Mouse (Mus musculus): ENCODE data around the gene Aff3. TPM values are rescaled to one million over a fixed set of nuclear protein-coding genes. Genes with fewer than 3 reads are reported as not detected.

Aff3 gene
- polyA plus RNA-seq, 1 experiment from 2014 or later: 15.4 TPM

GRCm38 (mm10) chr1:38627683-38628361, 36.9 kb downstream of the Aff3 start:
- H3K27me3 ChIP-seq: peaks cover 12% of the 10 kb centered on the region; the same call in 1 of the 2 replicates
- H3K9me3 ChIP-seq (replicated peaks): no peaks in the 10 kb centered on the region
- WGBS: 2% methylated on average over 40 of the region's 42 CpGs
- H3K4me1 ChIP-seq: peaks cover 31% of the 10 kb centered on the region
- peak overlapping the region; percentile 98 for H3K27ac ChIP-seq (replicated peaks)
- peak overlapping the region; percentile 90 for H3K4me2 ChIP-seq (replicated peaks)
- peak overlapping the region; percentile 80 for H3K4me3 ChIP-seq (replicated peaks)
- peak; percentile 68 for ATAC-seq (ENCODE audit: insufficient number of reproducible peaks, low FRiP score, low TSS enrichment, low read depth)
- H3K36me3 ChIP-seq: no peaks in the 10 kb centered on the region
- H3K9ac ChIP-seq: peak overlapping the region; percentile 85

GRCm38 (mm10) chr1:38626739-38627661, 37.8 kb downstream of the Aff3 start:
- WGBS: 1% methylated on average over 123 of the region's 133 CpGs

GRCm38 (mm10) chr1:38626388-38626738, 38.4 kb downstream of the Aff3 start:
- peak overlapping the region; percentile 80 for H3K4me3 ChIP-seq (replicated peaks)
- WGBS: 0% methylated on average over 10 of the region's 10 CpGs
- H3K36me3 ChIP-seq: no peaks in the 10 kb centered on the region
- H3K4me2 ChIP-seq (replicated peaks): peak overlapping the region; percentile 90
- peaks cover 12% of the 10 kb centered on the region; the same call in 1 of the 2 replicates for H3K27me3 ChIP-seq
- ATAC-seq (ENCODE audit: insufficient number of reproducible peaks, low FRiP score, low TSS enrichment, low read depth): no peak
- no peaks in the 10 kb centered on the region for H3K9me3 ChIP-seq (replicated peaks)
- peaks cover 31% of the 10 kb centered on the region for H3K4me1 ChIP-seq
- peak overlapping the region; percentile 68 for H3K9ac ChIP-seq
- peak overlapping the region; percentile 98; the same call in 1 of the 2 replicates for H3K27ac ChIP-seq (replicated peaks)

More at GRCm38 (mm10) chr1:38626739-38627661, 37.8 kb downstream of the Aff3 start:
- peak overlapping the region; percentile 90 for H3K4me2 ChIP-seq (replicated peaks)
- H3K9ac ChIP-seq: peak overlapping the region; percentile 85
- peak overlapping the region; percentile 80 for H3K4me3 ChIP-seq (replicated peaks)
- H3K9me3 ChIP-seq (replicated peaks): no peaks in the 10 kb centered on the region
- peak overlapping the region; percentile 98 for H3K27ac ChIP-seq (replicated peaks)
- peaks cover 12% of the 10 kb centered on the region; the same call in 1 of the 2 replicates for H3K27me3 ChIP-seq
- peak; percentile 87 for ATAC-seq (ENCODE audit: insufficient number of reproducible peaks, low FRiP score, low TSS enrichment, low read depth)
- H3K4me1 ChIP-seq: peaks cover 31% of the 10 kb centered on the region
- no peaks in the 10 kb centered on the region for H3K36me3 ChIP-seq

GRCm38 (mm10) chr1:38621840-38622239, 42.9 kb downstream of the Aff3 start:
- H3K4me1 ChIP-seq: peaks cover 20% of the 10 kb centered on the region
- H3K27me3 ChIP-seq: 0 out of 2 replicates have a peak, but pooled peaks cover 4% of the 10 kb centered on the region
- WGBS: 53% methylated on average over 4 of the region's 4 CpGs
- H3K36me3 ChIP-seq: no peaks in the 10 kb centered on the region
- H3K9me3 ChIP-seq (replicated peaks): no peaks in the 10 kb centered on the region
- ATAC-seq (ENCODE audit: insufficient number of reproducible peaks, low FRiP score, low TSS enrichment, low read depth): no peak
- H3K27ac ChIP-seq (replicated peaks): no peak overlapping the region
- H3K4me2 ChIP-seq (replicated peaks): no peak overlapping the region
- H3K9ac ChIP-seq: no peak overlapping the region
- no peak overlapping the region for H3K4me3 ChIP-seq (replicated peaks)

GRCm38 (mm10) chr1:38620401-38620800, 44.4 kb downstream of the Aff3 start:
- WGBS: 86% methylated on average over 6 of the region's 6 CpGs
- H3K27me3 ChIP-seq: 0 out of 2 replicates have a peak, but pooled peaks cover 4% of the 10 kb centered on the region
- H3K27ac ChIP-seq (replicated peaks): no peak overlapping the region

DNA sequence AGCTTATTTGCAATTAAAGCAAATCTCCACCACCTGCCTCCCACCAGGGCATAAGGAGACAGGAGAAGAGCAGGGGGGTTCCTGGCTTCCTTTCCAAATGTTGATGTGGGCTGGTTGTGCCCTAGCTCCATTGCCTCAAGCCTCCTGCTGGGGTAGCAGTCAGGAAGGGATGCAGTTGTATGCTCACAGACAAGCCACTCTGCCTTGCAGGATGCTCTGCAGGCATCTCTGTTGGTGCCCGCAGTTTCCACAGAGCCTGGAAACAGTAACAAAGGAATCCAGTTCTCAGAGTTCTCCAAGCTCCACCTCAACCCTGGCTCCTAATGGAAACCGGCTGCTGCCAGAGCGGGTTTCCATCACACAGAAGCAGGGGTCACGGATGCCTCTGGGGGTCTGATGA, 58.0 kb downstream of the Aff3 start:
- no peak overlapping the region for H3K4me3 ChIP-seq (replicated peaks)
- H3K4me1 ChIP-seq: peaks cover 28% of the 10 kb centered on the region
- H3K27me3 ChIP-seq: no peaks in the 10 kb centered on the region
- no peak overlapping the region for H3K9ac ChIP-seq
- WGBS: 21% methylated on average over 4 of the region's 4 CpGs
- ATAC-seq (ENCODE audit: insufficient number of reproducible peaks, low FRiP score, low TSS enrichment, low read depth): no peak; the same call in 1 of the 2 replicates
- no peaks in the 10 kb centered on the region for H3K36me3 ChIP-seq
- no peaks in the 10 kb centered on the region for H3K9me3 ChIP-seq (replicated peaks)
- H3K4me2 ChIP-seq (replicated peaks): no peak overlapping the region
- H3K27ac ChIP-seq (replicated peaks): peak overlapping the region; percentile 71

More at GRCm38 (mm10) chr1:38620401-38620800, 44.4 kb downstream of the Aff3 start:
- no peak for ATAC-seq (ENCODE audit: insufficient number of reproducible peaks, low FRiP score, low TSS enrichment, low read depth)
- Histone ChIP-seq H3K4me1 (peaks cover 11% of the 10 kb centered on the region), H3K36me3 (no peaks in the 10 kb centered on the region), H3K4me2 (replicated peaks) (no peak overlapping the region), H3K9me3 (replicated peaks) (no peaks in the 10 kb centered on the region), H3K4me3 (replicated peaks) (no peak overlapping the region), H3K9ac (no peak overlapping the region)

DNA sequence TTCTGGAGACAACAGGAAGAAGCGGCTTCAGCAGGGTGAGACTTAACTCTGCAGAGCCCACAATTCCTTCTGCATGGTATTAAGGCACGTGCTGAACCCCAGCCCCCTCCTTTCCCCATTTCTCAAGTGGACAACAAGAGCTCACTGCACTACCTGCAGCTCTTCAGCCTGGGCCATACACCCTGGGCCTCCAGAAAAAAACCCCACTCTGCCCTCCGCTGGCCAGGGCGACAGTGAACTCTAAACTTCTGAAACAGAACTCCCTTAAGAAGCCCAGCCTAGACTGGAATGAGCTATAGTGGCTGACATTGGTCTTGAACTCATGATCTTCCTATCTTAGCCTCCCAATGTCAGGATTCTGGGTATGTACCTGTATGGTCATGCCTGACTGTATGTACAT, 59.3 kb downstream of the Aff3 start:
- ATAC-seq (ENCODE audit: insufficient number of reproducible peaks, low FRiP score, low TSS enrichment, low read depth): no peak
- no peak overlapping the region for H3K27ac ChIP-seq (replicated peaks)
- no peak overlapping the region for H3K4me2 ChIP-seq (replicated peaks)
- no peak overlapping the region for H3K4me3 ChIP-seq (replicated peaks)
- no peak overlapping the region for H3K9ac ChIP-seq
- peaks cover 41% of the 10 kb centered on the region for H3K4me1 ChIP-seq
- WGBS: 78% methylated on average over 4 of the region's 4 CpGs
- H3K36me3 ChIP-seq: no peaks in the 10 kb centered on the region
- H3K9me3 ChIP-seq (replicated peaks): no peaks in the 10 kb centered on the region
- H3K27me3 ChIP-seq: no peaks in the 10 kb centered on the region

DNA sequence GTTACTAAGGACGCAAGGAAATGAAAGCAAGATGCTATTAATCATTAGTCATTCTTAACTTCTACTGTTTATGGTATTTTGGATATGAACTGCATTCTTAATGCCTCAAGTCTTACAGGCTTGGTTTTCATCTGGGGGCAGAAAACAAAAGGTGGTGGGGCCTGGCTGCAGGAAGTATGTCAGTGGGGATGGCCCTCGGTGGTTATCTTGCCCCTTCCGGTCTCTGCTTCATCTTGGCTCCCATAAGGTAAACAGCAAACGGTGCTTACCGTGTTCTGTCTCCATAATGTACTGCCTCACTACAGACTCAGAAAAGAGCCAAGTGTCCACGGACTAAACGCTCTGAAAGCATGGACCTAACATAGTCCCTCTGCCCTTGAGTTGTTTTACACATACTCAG, 60.1 kb downstream of the Aff3 start:
- Histone ChIP-seq H3K9ac (no peak overlapping the region), H3K27me3 (no peaks in the 10 kb centered on the region), H3K4me3 (replicated peaks) (no peak overlapping the region), H3K4me1 (peaks cover 41% of the 10 kb centered on the region), H3K9me3 (replicated peaks) (no peaks in the 10 kb centered on the region), H3K27ac (replicated peaks) (no peak overlapping the region), H3K36me3 (no peaks in the 10 kb centered on the region), H3K4me2 (replicated peaks) (no peak overlapping the region)
- ATAC-seq (ENCODE audit: insufficient number of reproducible peaks, low FRiP score, low TSS enrichment, low read depth): no peak
- WGBS: 89% methylated on average over 7 of the region's 7 CpGs

GRCm38 (mm10) chr1:38601802-38602508, 62.8 kb downstream of the Aff3 start:
- no peak overlapping the region for H3K9ac ChIP-seq
- no peaks in the 10 kb centered on the region for H3K9me3 ChIP-seq (replicated peaks)
- no peak overlapping the region for H3K4me2 ChIP-seq (replicated peaks)
- no peaks in the 10 kb centered on the region for H3K27me3 ChIP-seq
- no peak overlapping the region for H3K4me3 ChIP-seq (replicated peaks)
- peak overlapping the region; percentile 65; the same call in 1 of the 2 replicates for H3K27ac ChIP-seq (replicated peaks)
- 31% methylated on average over 11 of the region's 11 CpGs for WGBS
- H3K36me3 ChIP-seq: no peaks in the 10 kb centered on the region
- ATAC-seq (ENCODE audit: insufficient number of reproducible peaks, low FRiP score, low TSS enrichment, low read depth): no peak
- H3K4me1 ChIP-seq: peaks cover 26% of the 10 kb centered on the region

- no peaks in the 10 kb centered on the region for H3K9me3 ChIP-seq (replicated peaks)
- no peak overlapping the region for H3K4me2 ChIP-seq (replicated peaks)
- no peak overlapping the region for H3K4me3 ChIP-seq (replicated peaks)
- H3K27ac ChIP-seq (replicated peaks): no peak overlapping the region
- no peak overlapping the region for H3K9ac ChIP-seq
- ATAC-seq (ENCODE audit: insufficient number of reproducible peaks, low FRiP score, low TSS enrichment, low read depth): no peak
- no peaks in the 10 kb centered on the region for H3K36me3 ChIP-seq
- peaks cover 7% of the 10 kb centered on the region for H3K4me1 ChIP-seq
- H3K27me3 ChIP-seq: no peaks in the 10 kb centered on the region
- WGBS: 56% methylated on average over 3 of the region's 3 CpGs
Measured at GRCm38 (mm10) chr1:38595311-38595710, 69.4 kb downstream of the Aff3 start.

GRCm38 (mm10) chr1:38594766-38595165, 70.0 kb downstream of the Aff3 start:
- Histone ChIP-seq H3K9me3 (replicated peaks) (no peaks in the 10 kb centered on the region), H3K27ac (replicated peaks) (no peak overlapping the region), H3K4me3 (replicated peaks) (no peak overlapping the region), H3K27me3 (no peaks in the 10 kb centered on the region), H3K4me2 (replicated peaks) (no peak overlapping the region), H3K9ac (no peak overlapping the region), H3K4me1 (peaks cover 7% of the 10 kb centered on the region), H3K36me3 (no peaks in the 10 kb centered on the region)
- 56% methylated on average over 5 of the region's 5 CpGs for WGBS
- ATAC-seq (ENCODE audit: insufficient number of reproducible peaks, low FRiP score, low TSS enrichment, low read depth): no peak
